Mouse (Mus musculus) kidney, adult 2 months (tissue): Measurements from ENCODE around the gene Nolc1. TPM values are rescaled to one million over a fixed set of nuclear protein-coding genes. Genes with fewer than 3 reads are reported as not detected.

Experiments
- DNase-seq: peaks from one replicate; pipeline ENCODE4 v3.0.0; 2021
- H3K27ac ChIP-seq: fragments of 200-500 bp; 2 replicates; pipeline ENCODE4 v1.5.1; 2012; ENCODE audit warnings: low read depth, low read length, control low read depth, inconsistent platforms; ENCODE audit not compliant: insufficient read depth
- H3K27me3 ChIP-seq: fragments of 200-500 bp; replicated peaks from 2 replicates; pipeline ENCODE4 v1.6.1; 2012; ENCODE audit warnings: mild to moderate bottlenecking, moderate library complexity, low read length, inconsistent platforms; ENCODE audit not compliant: control insufficient read depth, insufficient read depth
- H3K36me3 ChIP-seq: fragments of 200-500 bp; 2 replicates; pipeline ENCODE4 v1.6.1; 2012; ENCODE audit warnings: mild to moderate bottlenecking, moderate library complexity, low read length, inconsistent platforms; ENCODE audit not compliant: control insufficient read depth, insufficient read depth
- H3K4me1 ChIP-seq: fragments of 200-500 bp; 2 replicates; pipeline ENCODE4 v1.6.1; 2011; ENCODE audit warnings: low read length; ENCODE audit not compliant: control insufficient read depth, insufficient read depth
- H3K4me3 ChIP-seq: fragments of 200-500 bp; 2 replicates; pipeline ENCODE4 v1.5.1; 2011; ENCODE audit warnings: mild to moderate bottlenecking, low read depth, low read length, control low read depth; ENCODE audit not compliant: insufficient read depth
- CTCF ChIP-seq: fragments of 200-500 bp; conservative IDR thresholded peaks from 2 replicates; pipeline ENCODE4 v1.5.1; 2011; ENCODE audit warnings: low read depth, mild to moderate bottlenecking, control low read depth, low read length, moderate library complexity, mixed read lengths; ENCODE audit not compliant: insufficient read depth, insufficient read length
- POLR2A ChIP-seq: fragments of 200-500 bp; IDR thresholded peaks from one replicate; pipeline ENCODE4 v1.6.1; 2011; ENCODE audit warnings: low read depth, low read length, control low read depth
- WGBS: fragments of 180-500 bp; shearing (Covaris S2); methylation state at CpG from one replicate; pipeline ENCODE4 v1.1.7; 2018; 5-methylcytosine and 5-hydroxymethylcytosine counted together
- polyA plus RNA-seq: library from polyadenylated mRNA; depleted of rRNA; stranded (reverse); fragments of >200 nt; gene quantifications from 2 replicates; pipeline ENCODE4 v1.2.3, GENCODE M21; 2012; rRNA removed

Gene Nolc1
- 8.4 and 10.0 TPM in 2 replicates for polyA plus RNA-seq

- Histone ChIP-seq H3K4me1 (peaks cover 6% of the 10 kb centered on the region; the same call in 1 of the 2 replicates), H3K27me3 (no peaks in the 10 kb centered on the region), H3K36me3 (peaks cover 4% of the 10 kb centered on the region), H3K27ac (no peak within 1 kb of the TSS), H3K4me3 (peak within 1 kb of the TSS; percentile 70)
- under 1% methylated on average over 66 of the region's 66 CpGs for WGBS
- TF ChIP-seq POLR2A (no peak), CTCF (no peak)
- DNase-seq: peak; percentile 100
Observed at GRCm38 (mm10) chr19:46075616-46076607, at the start of gene Nolc1. Gene Nolc1 (plus strand): TSS chr19:46075863.

- 40% methylated on average over 8 of the region's 8 CpGs for WGBS
- no peaks in the 10 kb centered on the region for H3K4me1 ChIP-seq
- H3K27ac ChIP-seq: no peak overlapping the region
- H3K4me3 ChIP-seq: no peak overlapping the region
- H3K27me3 ChIP-seq: no peaks in the 10 kb centered on the region
- H3K36me3 ChIP-seq: no peaks in the 10 kb centered on the region
- TF ChIP-seq POLR2A (no peak), CTCF (no peak)
- DNase-seq: no peak
Observed at GRCm38 (mm10) chr19:46026567-46026966, 49.1 kb upstream of the Nolc1 start.

- 72% methylated on average over 11 of the region's 11 CpGs for whole genome bisulfite sequencing
- TF ChIP-seq CTCF: peak; percentile 35; the same call in 1 of the 2 replicates
- TF ChIP-seq POLR2A: no peak
- H3K36me3 ChIP-seq: peaks cover 4% of the 10 kb centered on the region
- H3K4me3 ChIP-seq: no peak overlapping the region
- H3K4me1 ChIP-seq: no peaks in the 10 kb centered on the region
- H3K27ac ChIP-seq: no peak overlapping the region
- no peak for DNase-seq
- H3K27me3 ChIP-seq: no peaks in the 10 kb centered on the region
Observed at GRCm38 (mm10) chr19:46028747-46029320, 46.8 kb upstream of the Nolc1 start.

- no peak for DNase-seq
- 48% methylated on average over 1 of the region's 1 CpGs for WGBS
- TF ChIP-seq CTCF (no peak), POLR2A (no peak)
- H3K4me1 ChIP-seq: no peaks in the 10 kb centered on the region
- H3K27me3 ChIP-seq: no peaks in the 10 kb centered on the region
- peaks cover 4% of the 10 kb centered on the region for H3K36me3 ChIP-seq
- no peak overlapping the region for H3K4me3 ChIP-seq
- H3K27ac ChIP-seq: no peak overlapping the region
Observed at GRCm38 (mm10) chr19:46029652-46030051, 46.0 kb upstream of the Nolc1 start.

- TF ChIP-seq POLR2A: no peak
- TF ChIP-seq CTCF: no peak
- 95% methylated on average over 10 of the region's 10 CpGs for WGBS
- Histone ChIP-seq H3K36me3 (peaks cover 8% of the 10 kb centered on the region), H3K4me3 (no peak overlapping the region), H3K27me3 (no peaks in the 10 kb centered on the region), H3K4me1 (no peaks in the 10 kb centered on the region), H3K27ac (no peak overlapping the region)
- DNase-seq: no peak
Observed at GRCm38 (mm10) chr19:46030196-46030983, 45.3 kb upstream of the Nolc1 start.

- Histone ChIP-seq H3K4me1 (no peaks in the 10 kb centered on the region), H3K36me3 (peaks cover 8% of the 10 kb centered on the region), H3K27me3 (no peaks in the 10 kb centered on the region), H3K4me3 (no peak overlapping the region), H3K27ac (no peak overlapping the region)
- WGBS: 69% methylated on average over 9 of the region's 9 CpGs
- TF ChIP-seq POLR2A (no peak), CTCF (no peak)
- DNase-seq: no peak
Observed at GRCm38 (mm10) chr19:46031689-46032432, 43.8 kb upstream of the Nolc1 start.
